ENCODE assay signal across 8 mouse cellular contexts in the genomic region with DNA sequence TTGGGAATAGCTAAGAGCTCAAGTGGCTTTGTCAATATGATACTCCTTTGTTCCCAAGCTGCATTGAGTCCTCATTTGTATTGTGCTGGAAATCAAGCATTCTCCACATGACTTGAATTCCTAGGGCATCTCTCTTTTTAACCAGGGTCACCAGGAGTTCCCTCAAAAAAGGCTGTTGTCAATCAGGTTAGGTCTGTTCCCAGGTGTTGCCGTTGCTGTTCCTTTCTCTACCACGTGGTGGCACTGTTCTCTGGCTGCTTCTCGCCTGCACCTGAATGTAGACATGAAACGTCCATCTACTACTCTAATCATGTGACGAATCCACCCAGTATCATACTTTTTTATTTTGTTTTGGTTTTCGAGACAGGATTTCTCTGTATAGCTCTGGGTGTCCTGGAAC.
DNase-seq lines count a peak whose midpoint lies in the region; ATAC-seq and TF ChIP-seq lines count a peak whose summit lies in the region.

No protein-coding gene starts in this region.

- TF ChIP-seq CTCF in heart, adult 2 months (IDR thresholded peaks at IDR 0.05), result peak; percentile 93

- no peaks in the 10 kb centered on the region for H3K36me3 ChIP-seq in heart, adult 2 months (ENCODE audit: control insufficient read depth, insufficient read depth, low read length)
- H3K36me3 ChIP-seq in kidney, embryonic 16.5 days (ENCODE audit: insufficient read depth, low read length), result no peaks in the 10 kb centered on the region
- no peaks in the 10 kb centered on the region for H3K36me3 ChIP-seq in liver, embryonic 15.5 days (replicated peaks)

- H3K4me3 ChIP-seq in heart, adult 2 months, result no peak overlapping the region
- H3K4me3 ChIP-seq in kidney, embryonic 16.5 days (ENCODE audit: low read length), result no peak overlapping the region
- H3K4me3 ChIP-seq in liver, embryonic 15.5 days (replicated peaks), result no peak overlapping the region

- no peaks in the 10 kb centered on the region for H3K27me3 ChIP-seq in heart, adult 2 months (ENCODE audit: control insufficient read depth, insufficient read depth, low read length)
- H3K27me3 ChIP-seq in kidney, embryonic 16.5 days (ENCODE audit: insufficient read depth, low read length), result no peaks in the 10 kb centered on the region
- no peaks in the 10 kb centered on the region for H3K27me3 ChIP-seq in liver, embryonic 15.5 days

- H3K4me1 ChIP-seq in heart, adult 2 months (ENCODE audit: control insufficient read depth, insufficient read depth, low read length), result no peaks in the 10 kb centered on the region
- no peaks in the 10 kb centered on the region for H3K4me1 ChIP-seq in kidney, embryonic 16.5 days (ENCODE audit: insufficient read depth, low read length)
- no peaks in the 10 kb centered on the region for H3K4me1 ChIP-seq in liver, embryonic 15.5 days (replicated peaks)

- H3K79me2 ChIP-seq in heart, adult 2 months (replicated peaks; ENCODE audit: control insufficient read depth, insufficient read depth, low read length), result no peaks in the 10 kb centered on the region

- intact Hi-C loops in heart, adult 2 months (cut with DNase I), result loop anchor here (1.0 to 5.0 kb wide), 3 partner anchors 46 to 382 kb away; no protein-coding TSS in a partner anchor

- no peak for TF ChIP-seq POLR2A in heart, adult 2 months (IDR thresholded peaks at IDR 0.05; ENCODE audit: insufficient read depth, low read depth, low read length)

- 12% methylated on average over 6 of the region's 6 CpGs for WGBS in heart, adult 2 months
- 36% methylated on average over 6 of the region's 6 CpGs for WGBS in kidney, embryonic 16.5 days
- WGBS in liver, embryonic 15.5 days (ENCODE audit: insufficient replicate concordance), result 3% methylated on average over 6 of the region's 6 CpGs

- TF ChIP-seq EP300 in heart, adult 2 months (IDR thresholded peaks at IDR 0.05; ENCODE audit: insufficient read depth, low read depth, low read length), result peak; percentile 87

- H3K9ac ChIP-seq in heart, adult 2 months (ENCODE audit: low read depth, low read length), result no peak overlapping the region
- no peak overlapping the region for H3K9ac ChIP-seq in kidney, embryonic 16.5 days (replicated peaks; ENCODE audit: low read length)
- H3K9ac ChIP-seq in liver, embryonic 15.5 days, result no peak overlapping the region

- no peak overlapping the region for H3K27ac ChIP-seq in heart, adult 2 months
- no peak overlapping the region for H3K27ac ChIP-seq in kidney, embryonic 16.5 days (ENCODE audit: low read length)
- no peak overlapping the region for H3K27ac ChIP-seq in liver, embryonic 15.5 days (replicated peaks)

- no peaks in the 10 kb centered on the region for H3K9me3 ChIP-seq in kidney, embryonic 16.5 days (ENCODE audit: low read length)
- H3K9me3 ChIP-seq in liver, embryonic 15.5 days (replicated peaks), result no peaks in the 10 kb centered on the region

- peak; percentile 78 for DNase-seq in CD4-positive helper T cell, adult 2 months (ENCODE audit: low read depth, low spot score)
- DNase-seq in ZHBTc4 (ENCODE audit: low read depth, low spot score), result peak; percentile 84
- DNase-seq in cerebellum, postnatal 4 days (ENCODE audit: low spot score in 2 of 2), result peak; percentile 29 to 53
- peak; percentile 67 to 82 for DNase-seq in heart, adult 2 months
- DNase-seq in ovary, postnatal 36 days (ENCODE audit: low spot score), result peak; percentile 57
- peak; percentile 34 for DNase-seq in urinary bladder, adult 2 months (ENCODE audit: low spot score)

- peak; percentile 54; the same call in 1 of the 2 replicates for ATAC-seq in kidney, embryonic 16.5 days (ENCODE audit: low FRiP score, low TSS enrichment)
- ATAC-seq in liver, embryonic 15.5 days (ENCODE audit: insufficient read depth), result peak; percentile 64; the same call in 1 of the 2 replicates

- no peak overlapping the region for H3K4me2 ChIP-seq in kidney, embryonic 16.5 days (replicated peaks; ENCODE audit: low read depth, low read length)
- H3K4me2 ChIP-seq in liver, embryonic 15.5 days, result no peak overlapping the region

Comparison
In these comparisons a context has a peak if more than half of its experiments do, and no peak if none do; other contexts are left out.
1. DNase-seq: peak in every context shown above with its lines; median percentile 84 in ZHBTc4; 78 in CD4-positive helper T cell, adult 2 months; 74 in heart, adult 2 months; 57 in ovary, postnatal 36 days; 41 in cerebellum, postnatal 4 days; 34 in urinary bladder, adult 2 months.